In the genomic region with DNA sequence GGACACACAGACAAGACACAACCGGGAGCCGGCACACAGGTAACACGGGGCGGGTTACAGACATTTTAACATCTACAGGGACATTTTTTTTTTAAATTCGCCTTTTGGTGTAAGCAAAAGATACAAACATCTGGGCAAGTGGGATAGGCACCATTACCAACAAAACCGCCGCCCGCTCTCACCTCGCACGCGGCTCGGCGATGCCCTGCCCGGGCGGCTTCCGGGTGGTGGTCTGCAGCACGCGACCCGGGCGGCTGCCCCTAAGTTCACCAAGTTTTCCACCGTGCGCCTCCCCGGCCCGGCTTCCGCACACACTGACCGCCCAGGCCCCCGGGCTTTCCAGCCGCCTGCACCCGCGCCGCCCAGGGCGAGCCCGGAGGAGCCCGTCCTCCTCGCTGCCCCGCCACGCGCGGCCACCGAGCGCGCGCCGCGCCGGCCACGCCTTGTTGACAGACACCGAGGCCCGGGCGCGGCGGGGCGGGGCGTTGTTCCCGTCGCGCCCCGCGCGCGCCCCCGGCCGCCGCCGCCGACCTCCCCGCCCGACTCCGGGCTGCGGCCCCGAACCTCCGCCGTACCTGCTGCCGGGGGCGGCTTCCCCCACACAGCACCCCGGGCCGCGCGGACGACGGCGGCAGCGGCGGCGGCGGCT, we compare ENCODE assay signal across 7 mouse cellular contexts. TPM values are rescaled to one million over a fixed set of nuclear protein-coding genes. Genes with fewer than 3 reads are reported as not detected.
DNase-seq lines count a peak whose midpoint lies in the region; ATAC-seq lines count a peak whose summit lies in the region.

No protein-coding gene starts in this region.

- peak overlapping the region; percentile 99 for H3K27ac ChIP-seq in midbrain, embryonic 10.5 days (replicated peaks)

- peak; percentile 56 for ATAC-seq in common myeloid progenitor, adult 5-6 weeks (replicated peaks; ENCODE audit: low read depth, poor library complexity, severe bottlenecking)

- H3K9me3 ChIP-seq in midbrain, embryonic 10.5 days (replicated peaks), result no peaks in the 10 kb centered on the region

- WGBS in midbrain, embryonic 10.5 days, result under 1% methylated on average over 86 of the region's 86 CpGs

- H3K36me3 ChIP-seq in midbrain, embryonic 10.5 days, result peaks cover 26% of the 10 kb centered on the region

- intact Hi-C loops in left cerebral cortex, postnatal 36 days (cut with DNase I), result loop anchor here (2.0 kb wide), 1 partner anchor 28 kb away; a partner anchor contains a TSS

- no peaks in the 10 kb centered on the region for H3K27me3 ChIP-seq in midbrain, embryonic 10.5 days (ENCODE audit: low read depth, poor library complexity, severe bottlenecking)

- H3K4me1 ChIP-seq in midbrain, embryonic 10.5 days, result peaks cover 29% of the 10 kb centered on the region

- DNase-seq in adrenal gland, adult (ENCODE audit: inconsistent age in 2 of 2, low spot score in 1 of 2), result peak; percentile 91 to 95
- peak; percentile 78 to 88 for DNase-seq in gastrocnemius, adult 8-10 months (ENCODE audit: low spot score in 2 of 2)
- peak; percentile 88 for DNase-seq in induced T-regulatory cell, adult 2 months (ENCODE audit: low read depth)
- DNase-seq in left cerebral cortex, postnatal 36 days (ENCODE audit: low spot score in 2 of 2), result peak; percentile 70 to 86
- peak; percentile 81 for DNase-seq in midbrain, embryonic 10.5 days (ENCODE audit: low spot score)
- DNase-seq in right cerebral cortex, postnatal 36 days (ENCODE audit: low spot score in 2 of 2), result peak; percentile 60 to 74

- peak overlapping the region; percentile 85 for H3K4me3 ChIP-seq in midbrain, embryonic 10.5 days

RNA-seq across cellular contexts. Expression of a gene that starts 0.7 kb away (rescaled TPM):
- total RNA-seq in common myeloid progenitor, adult 5-6 weeks (2017), result 65.8 and 88.0 TPM in 2 replicates
- 10 to 100 TPM; 45.5 to 56.2 (median 51.0) TPM for total RNA-seq in gastrocnemius, adult 8-10 months (2022)
- 10 to 100 TPM; 83.0 to 99.0 TPM for total RNA-seq in left cerebral cortex, postnatal 36 days (2021)
- 13.8 and 16.4 TPM in 2 replicates for polyA plus RNA-seq in midbrain, embryonic 10.5 days (2016; fragmentation: Nextera tagmentation; extraction: Ambion mirVana)

RNA-seq across cellular contexts. Expression of a gene that starts 28.7 kb away (rescaled TPM):
- 23.6 and 34.8 TPM in 2 replicates for total RNA-seq in common myeloid progenitor, adult 5-6 weeks (2017)
- 10 to 100 TPM; 11.1 to 12.4 (median 11.8) TPM for total RNA-seq in gastrocnemius, adult 8-10 months (2022)
- total RNA-seq in left cerebral cortex, postnatal 36 days (2021), result 1 to 10 TPM; 8.6 TPM
- 25.7 and 29.7 TPM in 2 replicates for polyA plus RNA-seq in midbrain, embryonic 10.5 days (2016; fragmentation: Nextera tagmentation; extraction: Ambion mirVana)

RNA-seq across cellular contexts. Expression of a gene that starts 51.9 kb away (rescaled TPM):
- 0.05 TPM in 1 of 2 replicates, not detected in the other for total RNA-seq in common myeloid progenitor, adult 5-6 weeks (2017)
- not detected for total RNA-seq in gastrocnemius, adult 8-10 months (2022)
- not detected for total RNA-seq in left cerebral cortex, postnatal 36 days (2021)
- not detected in 2 replicates for polyA plus RNA-seq in midbrain, embryonic 10.5 days (2016; fragmentation: Nextera tagmentation; extraction: Ambion mirVana)

Comparison
In these comparisons a context has a peak if more than half of its experiments do, and no peak if none do; other contexts are left out.
1. Peak in every context shown above with its lines: DNase-seq, ATAC-seq, H3K4me3 ChIP-seq and H3K27ac ChIP-seq.